Mouse (Mus musculus) inflammation-experienced regulatory T-cells, adult 6 months (primary cell): ENCODE data around the gene Arhgap28. TPM values are rescaled to one million over a fixed set of nuclear protein-coding genes. Genes with fewer than 3 reads are reported as not detected.

Experiments used
- ATAC-seq: one replicate; pipeline ENCODE4 v1.8.0; 2017
- polyA plus RNA-seq, 3 experiments: library from polyadenylated mRNA; unstranded; fragments of 100-300 nt; shearing (Covaris generic); gene quantifications; one replicate each; pipeline ENCODE4 v1.2.1; 2017

The Arhgap28 gene
- polyA plus RNA-seq, 3 experiments from 2014 or later, result not detected

DNA sequence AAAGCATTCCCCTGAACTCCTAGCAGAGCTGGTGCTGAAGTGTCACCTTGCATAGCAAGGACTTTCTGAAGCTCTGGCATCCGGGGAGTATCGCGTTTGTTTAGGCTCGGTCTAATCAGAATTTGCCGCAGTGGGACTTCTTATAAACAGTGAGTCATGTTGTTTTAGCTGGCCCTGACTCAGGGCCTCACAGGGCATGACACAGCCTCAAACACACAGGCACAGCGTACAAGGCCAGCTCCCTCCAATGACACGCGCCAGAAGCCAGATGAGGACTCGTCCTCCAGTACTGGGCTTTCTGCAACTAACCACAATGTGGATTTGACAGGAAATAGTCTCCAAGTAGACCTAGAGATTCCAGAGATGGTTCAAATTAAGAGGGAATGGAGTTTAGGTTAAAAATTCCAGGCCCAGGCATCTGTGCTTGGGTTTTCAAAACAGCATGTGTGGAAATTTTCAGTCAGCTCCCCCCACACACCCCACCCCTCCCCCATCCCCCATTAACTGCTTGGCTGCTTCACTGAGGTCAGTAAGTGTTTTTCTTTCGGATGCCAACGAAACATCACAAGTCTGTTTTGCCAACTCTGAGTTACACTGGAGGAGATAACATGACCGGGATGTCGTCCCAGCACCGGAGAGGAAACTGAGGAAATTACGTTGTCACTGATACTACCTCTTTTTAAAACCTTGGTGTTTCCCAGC lies 14.8 kb downstream of the Arhgap28 start:
- no peak for ATAC-seq

DNA sequence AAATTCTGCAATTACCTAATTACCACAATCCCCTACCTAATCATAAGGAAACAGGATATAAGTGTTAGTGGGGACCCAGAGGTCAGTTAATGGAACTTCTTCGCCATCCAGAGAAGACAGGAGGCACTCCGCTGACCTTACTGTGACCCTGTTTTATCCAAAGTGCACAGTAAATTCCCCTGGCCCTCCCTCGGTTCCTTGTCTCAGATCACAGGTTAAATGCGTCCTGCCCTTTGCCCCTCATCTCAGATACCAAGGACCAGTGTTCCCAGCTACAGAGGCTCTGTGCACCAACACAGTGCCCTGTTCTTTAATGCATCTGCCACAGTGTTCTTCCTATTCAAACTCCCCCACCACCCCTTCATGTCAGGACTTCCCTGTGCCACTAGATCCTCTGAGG lies 18.4 kb downstream of the Arhgap28 start:
- ATAC-seq, result no peak

DNA sequence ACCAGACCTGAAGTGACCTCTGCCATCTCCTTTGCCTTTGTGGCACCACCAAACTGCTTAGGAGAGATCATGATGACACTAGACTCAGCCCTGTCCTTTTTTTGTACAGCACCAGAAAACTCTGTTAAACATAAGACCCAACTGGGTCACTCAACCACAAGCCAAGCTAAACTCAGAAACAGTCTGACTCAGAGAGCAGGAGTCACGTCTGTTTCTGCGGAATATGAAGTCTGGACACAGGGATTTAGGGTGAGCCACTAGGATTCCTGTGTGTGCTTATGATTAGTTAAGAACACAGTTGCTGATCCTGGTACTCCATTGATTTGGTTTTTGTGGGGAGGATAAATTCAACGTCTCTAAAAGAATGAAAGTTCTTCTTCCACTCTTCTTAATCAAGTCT lies 23.3 kb downstream of the Arhgap28 start:
- ATAC-seq, result no peak

DNA sequence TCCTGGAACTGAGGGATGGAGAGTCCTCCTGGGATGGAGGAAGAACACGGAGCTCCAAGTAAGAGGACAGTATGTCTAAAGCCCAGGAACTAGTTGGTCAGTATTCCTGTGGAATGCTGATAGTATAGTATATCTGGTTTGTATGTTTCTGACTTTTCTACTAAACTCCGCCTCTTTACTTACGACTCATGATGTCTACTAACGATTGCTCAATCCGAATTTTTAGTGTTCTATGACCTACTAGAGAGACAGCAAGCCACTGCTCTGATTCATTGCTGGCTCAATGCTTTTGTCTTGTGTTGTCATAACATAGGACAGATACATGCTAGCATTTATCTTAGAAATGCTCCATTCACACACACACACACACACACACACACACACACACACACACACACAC lies 24.7 kb downstream of the Arhgap28 start:
- ATAC-seq, result no peak

DNA sequence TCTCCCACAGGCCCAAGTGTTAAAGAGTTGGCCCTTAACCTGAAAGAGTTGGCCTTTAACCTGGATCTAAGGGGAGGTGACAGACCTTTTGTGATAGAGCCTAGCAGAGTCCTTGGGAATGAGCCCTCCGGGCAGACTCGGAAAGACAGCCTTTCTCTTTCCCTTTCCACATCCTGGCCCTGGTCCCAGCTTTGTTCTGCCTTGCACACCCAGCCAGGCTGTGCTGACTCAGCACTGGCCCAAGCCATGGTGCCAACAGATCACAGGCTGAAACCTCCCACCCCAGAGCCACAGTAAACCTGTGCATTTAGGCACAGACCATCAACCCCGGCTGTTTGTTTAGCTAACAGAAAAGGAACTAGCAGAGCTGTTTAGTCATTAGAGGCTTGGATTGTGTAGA lies 25.1 kb downstream of the Arhgap28 start:
- no peak for ATAC-seq

DNA sequence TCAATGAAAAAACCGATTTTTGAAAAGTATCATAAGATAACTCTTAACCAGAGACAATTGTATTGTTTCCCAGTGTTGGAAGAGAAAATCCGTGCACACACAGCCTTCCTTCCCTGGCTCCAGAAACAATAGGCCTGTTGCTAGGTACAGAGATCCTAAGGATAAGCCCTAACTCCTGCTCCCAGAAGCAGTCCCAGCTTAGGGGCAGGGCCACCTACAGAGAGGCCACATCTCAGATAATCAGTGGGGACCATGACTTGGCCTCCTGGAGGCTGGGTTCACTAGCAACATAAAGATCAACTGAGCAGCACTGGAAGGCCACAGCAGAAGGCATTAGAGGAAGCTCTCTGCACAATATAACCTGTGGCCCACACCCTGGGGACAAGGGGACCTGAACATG lies 27.5 kb downstream of the Arhgap28 start:
- ATAC-seq, result no peak

DNA sequence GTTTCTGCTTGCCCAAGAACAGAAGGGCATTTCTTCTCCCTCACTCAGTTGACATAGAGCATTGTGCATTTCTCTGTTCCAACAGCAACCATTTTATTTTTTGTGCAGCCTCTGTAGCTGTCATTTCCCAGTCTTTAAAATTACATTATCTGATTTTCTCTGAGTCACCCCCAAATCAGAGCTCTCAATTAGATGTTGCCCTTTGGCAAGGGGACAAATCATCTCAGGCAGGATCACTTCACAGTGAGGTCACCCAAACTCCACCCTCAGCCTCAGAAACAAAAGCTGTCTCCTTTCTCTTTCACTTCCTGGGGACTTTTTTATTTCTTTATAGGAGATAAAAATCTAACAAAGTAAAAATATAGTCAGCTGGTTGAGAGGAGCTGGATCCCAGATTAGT lies 27.9 kb downstream of the Arhgap28 start:
- ATAC-seq, result no peak

DNA sequence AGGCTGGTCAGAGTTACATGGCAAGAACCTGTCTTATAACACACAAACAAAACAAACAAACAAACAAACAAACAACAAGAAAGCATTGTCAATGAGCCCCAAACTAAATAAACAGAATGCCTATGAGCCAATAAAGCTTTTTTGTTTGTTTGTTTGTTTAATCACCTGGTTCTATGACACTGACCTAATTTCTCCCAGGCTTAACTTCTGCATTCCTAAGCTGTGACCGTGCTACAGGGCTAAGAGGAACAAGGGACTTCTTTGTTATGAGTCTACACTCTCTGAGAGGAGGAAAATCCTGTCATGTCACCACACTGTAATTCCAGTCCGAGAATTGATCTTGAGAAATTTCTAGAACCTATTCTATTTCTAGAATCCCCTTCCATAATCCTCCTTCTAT lies 29.2 kb downstream of the Arhgap28 start:
- ATAC-seq, result no peak

DNA sequence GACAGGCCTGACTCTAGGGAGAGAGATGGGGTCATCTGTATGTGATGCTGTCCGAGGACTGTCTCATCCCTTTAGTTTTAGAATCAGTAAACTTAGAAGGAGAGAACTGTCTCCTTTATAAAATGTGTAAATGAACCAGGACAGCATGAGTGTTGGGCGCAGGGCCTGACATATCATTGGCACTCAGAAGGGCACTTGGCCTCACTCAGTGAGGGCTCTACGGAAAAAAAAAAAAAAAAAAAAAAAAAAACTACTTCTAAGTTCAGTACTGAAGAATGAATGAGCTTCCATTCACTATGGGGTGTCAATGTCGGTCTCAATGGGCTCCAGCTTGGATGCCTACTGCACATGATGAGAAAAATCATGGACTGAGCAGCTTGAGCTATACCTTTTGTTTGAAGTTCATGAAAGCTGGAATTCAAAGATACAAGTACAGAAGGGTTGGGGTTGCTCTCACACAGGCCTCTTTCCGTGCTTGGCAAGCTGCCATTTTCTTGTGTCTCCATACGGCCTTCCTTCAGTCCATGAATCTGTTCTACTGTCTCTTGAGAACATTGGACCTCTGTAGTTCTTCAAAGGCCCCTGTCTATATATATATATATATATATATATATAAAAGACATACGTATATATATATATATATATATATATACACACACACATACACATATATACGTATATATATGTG lies 36.9 kb downstream of the Arhgap28 start:
- no peak for ATAC-seq

DNA sequence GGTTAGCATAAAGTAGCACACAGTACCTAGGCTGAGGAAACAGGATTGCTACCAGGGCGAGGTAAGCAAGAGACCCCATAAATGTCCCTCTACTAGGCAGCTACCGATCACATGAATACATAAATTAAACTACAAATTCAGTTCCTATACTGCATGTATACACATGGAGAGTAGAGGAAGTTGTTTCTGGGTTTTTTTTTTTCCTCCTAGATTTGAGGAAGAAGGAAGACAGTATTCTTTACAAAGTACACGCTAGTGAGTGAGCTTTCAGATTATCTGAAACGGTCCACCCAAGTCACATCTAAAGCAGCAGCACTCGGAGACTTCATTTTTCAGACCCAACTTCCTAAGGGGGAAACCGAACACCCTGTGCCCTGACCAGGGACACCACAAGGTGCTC lies 41.1 kb downstream of the Arhgap28 start:
- no peak for ATAC-seq

DNA sequence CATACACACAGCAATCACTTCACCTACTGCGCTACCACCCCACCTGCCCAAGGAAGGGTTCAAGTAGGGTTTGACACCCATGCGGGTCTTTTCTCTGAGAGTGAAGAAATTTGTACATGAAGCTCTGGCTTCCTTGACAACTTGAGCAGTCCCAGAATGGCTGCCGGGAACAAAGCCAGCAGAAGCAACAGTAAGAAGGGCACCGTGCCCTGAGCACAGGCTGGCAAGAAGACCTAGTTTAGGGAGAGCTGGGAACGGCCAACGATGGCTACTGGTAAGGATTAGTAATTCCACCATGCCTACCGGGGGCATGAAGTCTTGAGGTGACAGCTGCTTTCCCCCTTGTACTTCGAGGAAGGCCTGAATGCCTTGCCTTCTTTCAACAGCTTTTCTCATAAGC lies 41.9 kb downstream of the Arhgap28 start:
- no peak for ATAC-seq

DNA sequence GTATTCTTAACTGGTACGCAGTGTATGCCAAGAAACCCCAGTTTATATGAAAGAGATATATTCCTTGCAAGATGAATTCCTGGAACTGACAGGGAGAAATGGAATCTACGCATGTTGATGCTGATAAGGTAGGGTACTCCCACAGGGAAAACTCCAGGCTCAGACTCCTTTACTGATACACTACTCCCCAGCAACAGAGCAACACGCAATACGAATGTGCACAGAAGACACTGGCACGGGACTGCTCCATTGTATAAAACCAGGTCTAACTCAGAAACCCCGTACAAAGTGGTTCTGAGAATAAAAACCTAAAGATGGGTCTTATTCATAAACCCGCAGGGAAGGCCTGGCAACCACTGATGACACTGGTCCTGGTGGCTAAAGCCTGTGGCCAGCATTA lies 45.0 kb downstream of the Arhgap28 start:
- ATAC-seq, result no peak

DNA sequence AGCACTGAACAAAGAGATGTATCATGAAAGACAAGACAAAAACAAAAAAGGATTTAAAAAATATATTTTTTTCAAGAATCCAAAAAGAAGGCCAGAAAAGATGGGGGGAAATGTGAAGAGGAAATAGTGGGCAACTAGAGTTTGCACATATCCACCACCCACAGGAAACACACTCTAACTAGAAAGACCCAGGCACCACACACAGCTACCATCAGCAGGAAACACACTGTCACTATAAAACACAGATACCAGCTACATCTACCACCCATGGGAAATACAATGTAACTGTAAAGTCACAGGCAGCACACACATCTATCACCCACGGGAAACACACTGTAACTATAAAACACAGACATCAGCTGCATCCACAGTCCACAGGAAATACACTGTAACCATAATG lies 46.3 kb downstream of the Arhgap28 start:
- no peak for ATAC-seq

DNA sequence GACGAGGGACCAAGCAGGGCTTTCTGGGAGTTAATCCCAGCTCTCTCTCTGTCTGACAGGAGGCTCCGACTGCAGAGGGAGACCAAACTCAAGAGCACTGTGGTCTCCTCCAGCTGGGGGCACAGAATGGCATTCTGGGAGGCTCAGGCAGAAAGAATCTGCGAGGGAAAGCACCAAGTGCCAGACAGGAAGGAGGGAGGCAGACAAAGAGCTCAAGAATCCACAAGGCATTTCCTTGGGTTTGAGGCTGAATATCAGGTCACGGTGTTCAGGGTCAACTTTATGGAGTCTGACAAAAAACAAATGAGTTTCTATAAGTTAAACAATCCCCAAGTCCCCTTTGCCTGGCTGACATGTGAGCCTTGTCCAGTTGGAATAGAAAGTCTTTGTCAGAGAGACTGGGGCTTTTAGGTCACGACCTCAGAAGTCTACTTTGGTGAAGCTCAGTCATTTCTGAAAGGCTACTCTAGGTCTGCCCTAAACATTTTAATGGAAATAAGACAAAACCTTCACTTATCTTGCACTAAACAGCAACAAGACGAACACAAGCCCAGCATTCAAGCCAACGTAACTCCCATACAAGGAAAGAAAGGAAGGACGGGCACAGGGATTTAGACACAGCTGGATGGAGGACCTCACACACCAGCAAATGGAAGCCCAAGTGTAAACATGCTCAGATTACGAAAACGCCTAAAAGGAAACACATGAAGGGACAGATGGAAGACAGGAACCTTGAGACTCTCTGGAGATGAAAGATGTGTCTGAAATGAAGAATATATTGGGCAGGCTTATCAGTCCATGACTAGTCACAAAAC lies 47.8 kb downstream of the Arhgap28 start:
- ATAC-seq, result no peak

DNA sequence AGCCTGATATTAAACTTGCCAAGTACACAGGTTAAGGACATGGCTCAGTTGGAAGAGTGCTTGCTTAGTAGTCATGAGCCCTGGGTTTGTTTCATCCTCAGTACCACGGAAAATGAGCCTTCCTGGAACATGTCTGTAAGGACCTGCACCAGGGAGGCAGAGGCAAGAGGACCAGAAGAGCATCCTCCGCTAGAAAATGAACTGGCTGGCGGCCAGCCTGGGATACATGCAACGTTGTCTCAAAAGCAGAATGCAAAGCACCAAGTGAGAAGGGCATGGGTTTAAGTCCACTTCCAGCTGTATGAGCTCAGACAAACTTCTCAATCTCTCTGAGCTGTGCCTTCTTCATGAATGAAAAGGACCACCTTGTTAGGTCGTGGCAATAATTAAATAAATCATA lies 49.0 kb downstream of the Arhgap28 start:
- ATAC-seq, result no peak

DNA sequence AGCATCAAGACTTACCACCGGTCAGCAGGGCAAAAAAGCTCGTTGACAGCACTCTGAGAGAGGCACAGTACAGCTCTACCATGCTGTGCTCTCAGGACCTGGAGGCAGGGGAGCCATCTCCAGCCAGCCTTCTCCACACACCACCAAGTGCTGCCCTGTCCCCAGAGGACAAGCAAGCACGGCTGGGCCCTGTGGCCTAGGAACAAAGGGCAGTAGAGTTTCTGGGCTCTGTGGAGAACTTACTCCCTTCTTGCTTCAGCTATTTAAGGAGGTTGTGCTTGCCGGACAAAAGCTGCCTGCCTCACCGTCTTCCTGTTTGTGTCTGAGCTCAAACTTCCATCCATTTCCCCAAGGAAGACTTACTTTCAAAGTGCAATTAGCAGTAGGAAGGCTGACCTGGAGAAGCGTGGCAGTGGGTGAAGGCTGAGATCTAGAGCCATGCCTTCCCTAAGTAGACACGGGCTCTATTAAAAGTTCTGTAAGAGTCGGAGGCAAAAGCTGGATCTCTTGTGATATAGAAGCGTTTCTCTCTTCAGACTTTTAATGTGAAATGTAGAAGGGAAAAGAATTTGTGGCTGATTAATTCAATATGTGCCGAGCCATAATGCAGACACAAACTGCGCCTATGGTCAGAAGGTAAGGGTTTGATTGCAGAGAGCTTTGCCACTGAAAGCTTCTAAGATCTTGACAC lies 53.3 kb downstream of the Arhgap28 start:
- ATAC-seq, result no peak

DNA sequence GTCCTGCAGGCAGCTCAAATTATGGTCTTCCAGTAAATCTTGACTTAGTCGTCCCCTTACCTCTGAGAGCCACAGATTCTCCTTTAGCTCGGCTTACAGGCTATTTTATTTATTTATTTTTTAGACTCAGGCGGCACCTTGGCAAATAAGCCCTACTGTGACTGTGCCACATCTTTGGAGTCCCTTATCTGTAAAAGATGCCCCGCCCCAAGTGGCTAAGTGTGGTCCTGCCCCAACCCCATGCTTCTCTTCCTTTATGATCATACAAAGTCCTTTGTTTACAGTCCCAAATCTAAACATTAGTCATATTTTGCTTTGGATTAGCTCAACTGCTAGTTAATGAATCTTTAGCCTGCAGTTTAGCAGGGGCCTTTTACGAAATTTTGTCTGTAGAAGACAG lies 55.3 kb downstream of the Arhgap28 start:
- ATAC-seq, result no peak

DNA sequence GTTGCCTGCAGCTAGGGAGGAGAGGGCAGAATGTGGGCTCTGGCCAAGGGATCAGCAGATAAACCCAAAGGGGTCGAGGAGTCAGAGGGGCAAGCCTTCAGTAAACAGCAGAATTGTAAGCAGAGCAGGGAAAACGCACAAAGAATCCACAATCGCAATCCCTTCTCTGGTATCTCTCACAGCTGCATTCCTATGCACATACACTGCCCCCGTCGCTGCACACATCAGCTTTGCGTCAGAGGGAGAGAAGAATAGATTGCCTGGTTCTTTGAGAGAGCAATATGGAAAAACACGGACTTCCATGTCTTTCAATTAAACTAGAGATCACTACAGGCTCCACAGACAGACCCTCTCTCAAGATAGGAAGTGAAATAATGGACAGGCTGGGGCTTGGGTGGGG lies 58.5 kb downstream of the Arhgap28 start:
- no peak for ATAC-seq

DNA sequence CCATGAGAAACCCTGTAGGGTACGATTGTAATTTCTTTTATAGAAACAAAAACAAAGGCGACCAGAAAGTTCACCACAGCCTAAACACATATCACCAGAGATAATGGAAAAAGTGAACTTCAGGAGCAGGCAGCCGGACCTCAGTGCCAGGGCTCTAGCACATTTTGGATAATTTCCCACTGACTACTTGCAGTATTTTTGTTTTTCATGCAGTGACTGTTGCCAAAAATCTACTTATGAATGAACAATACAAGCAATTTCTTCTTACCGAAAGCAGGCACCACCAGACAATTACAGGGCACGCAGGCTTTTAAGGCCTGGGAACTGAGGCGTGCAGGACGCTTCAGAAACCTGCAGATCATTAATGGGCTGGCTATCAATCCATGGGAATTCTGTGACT lies 59.7 kb downstream of the Arhgap28 start:
- ATAC-seq, result no peak

DNA sequence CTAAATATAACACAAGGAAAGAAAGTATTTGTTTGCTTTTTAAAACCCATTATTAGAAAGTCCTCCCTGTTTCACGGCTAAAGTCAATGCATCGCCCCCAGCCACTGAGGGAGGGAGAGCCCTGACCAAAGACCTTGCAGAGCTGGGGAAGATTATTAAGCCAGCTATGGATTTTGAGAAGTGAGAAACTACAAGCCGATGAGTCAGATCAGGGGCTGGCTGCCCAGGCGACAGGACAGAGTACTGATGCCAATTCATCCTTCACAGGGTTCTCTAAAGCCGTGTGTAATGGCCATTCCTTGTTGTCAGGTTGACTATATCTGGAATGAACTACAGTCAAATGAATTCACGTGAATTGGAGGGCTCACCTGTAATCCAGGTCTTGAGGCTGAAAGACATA lies 62.9 kb downstream of the Arhgap28 start:
- no peak for ATAC-seq

DNA sequence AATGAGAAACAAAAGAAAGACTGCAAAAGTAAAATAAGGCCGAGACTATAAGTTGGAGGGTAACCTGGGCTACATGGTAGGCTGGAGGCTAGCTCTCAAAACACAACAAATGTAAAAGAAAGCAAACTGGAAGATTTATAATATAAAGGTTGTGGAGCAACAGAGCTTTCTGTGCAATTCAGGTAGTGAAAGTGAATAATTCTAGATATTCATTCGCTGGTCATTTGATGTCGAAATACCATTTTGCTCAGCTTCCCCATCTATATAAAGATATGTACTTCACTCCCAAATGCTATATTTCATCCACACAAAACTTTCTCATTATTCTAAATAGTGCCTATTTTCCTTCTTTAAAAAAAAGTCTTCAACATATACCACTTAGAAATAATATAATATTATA lies 66.9 kb downstream of the Arhgap28 start:
- ATAC-seq, result no peak

DNA sequence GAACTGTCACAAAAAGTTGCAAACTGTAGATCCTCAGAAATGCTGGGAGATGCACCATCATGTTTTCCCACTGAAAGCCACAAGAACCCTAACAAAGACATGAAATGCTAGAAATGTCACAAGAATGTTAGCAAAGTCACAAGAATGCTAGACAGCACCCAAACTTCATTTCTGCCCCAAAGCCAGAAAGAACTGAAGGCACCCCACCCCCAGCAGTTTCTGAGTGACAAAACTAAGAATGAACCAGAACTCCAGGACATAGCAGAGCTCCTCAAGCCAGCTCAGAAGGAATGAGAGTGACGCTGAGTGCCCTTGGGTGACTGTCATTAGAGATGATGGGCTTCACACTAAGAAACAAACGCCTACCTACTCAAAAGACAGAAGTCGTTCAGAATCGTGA lies 68.4 kb downstream of the Arhgap28 start:
- no peak for ATAC-seq

DNA sequence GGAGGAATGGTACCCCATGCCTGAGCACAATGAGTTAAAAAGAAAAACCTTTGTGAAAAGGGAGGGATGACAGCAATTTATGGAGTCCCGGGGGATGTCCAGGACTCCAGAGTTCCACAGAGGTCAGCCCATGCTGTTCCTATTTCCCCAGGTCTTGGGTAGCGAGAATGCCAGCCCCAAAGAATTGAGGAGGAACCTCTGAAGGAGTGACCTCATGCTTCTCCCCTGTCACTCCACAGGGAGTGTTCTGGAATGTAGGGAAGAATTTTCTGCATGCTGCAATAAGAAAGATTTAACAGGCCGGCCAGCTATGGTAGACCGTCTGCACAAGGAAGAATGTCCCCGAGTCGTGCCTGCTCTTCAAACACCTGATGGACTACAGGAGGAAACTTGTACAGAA lies 72.5 kb downstream of the Arhgap28 start:
- no peak for ATAC-seq
